Mouse (Mus musculus) brain, embryonic 18.5 days (tissue): ENCODE measurements around the gene Tfec.

Source experiments
- DNase-seq: peaks from one replicate; pipeline ENCODE4 v3.0.0-alpha.2; 2012; ENCODE audit warnings: low read depth, low spot score

Gene Tfec

DNA sequence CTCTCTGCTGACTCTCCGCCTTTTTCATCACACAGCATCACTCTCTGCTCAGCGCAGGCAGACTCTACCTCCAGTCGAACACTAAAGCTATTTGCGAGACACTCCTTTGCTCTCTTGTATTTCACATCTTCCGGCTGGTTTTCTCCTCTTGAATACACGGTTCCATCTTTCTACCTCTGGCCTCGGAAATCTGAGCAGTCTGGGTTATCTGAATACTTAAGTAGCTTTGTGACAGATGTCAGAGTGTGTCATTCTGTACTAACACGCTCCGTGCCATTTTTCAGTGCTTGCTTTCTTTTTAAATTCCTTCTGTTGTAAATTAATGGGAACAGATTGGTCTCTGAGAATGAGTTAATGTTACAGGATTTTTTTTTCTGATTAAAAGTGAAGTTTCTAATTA is 101.3 kb downstream of the Tfec start:
- DNase-seq: no peak

DNA sequence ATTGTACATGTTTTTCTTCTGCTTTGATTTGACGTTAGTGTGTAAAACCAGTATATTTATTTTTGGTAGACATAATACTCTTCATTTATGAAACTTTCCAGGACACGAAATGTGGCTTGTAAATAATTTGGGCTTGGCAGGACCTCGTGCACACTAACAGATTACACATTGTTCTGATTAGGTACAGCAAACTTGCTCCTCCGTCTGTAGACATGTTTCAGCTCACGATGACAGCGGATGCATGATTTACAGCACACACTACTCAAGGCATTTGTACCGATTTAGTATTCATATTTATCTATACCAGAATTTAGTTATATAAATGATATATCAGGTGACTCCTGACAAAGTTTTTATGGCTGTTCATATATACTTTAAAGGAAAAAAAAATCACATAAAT is 104.2 kb downstream of the Tfec start:
- no peak for DNase-seq

DNA sequence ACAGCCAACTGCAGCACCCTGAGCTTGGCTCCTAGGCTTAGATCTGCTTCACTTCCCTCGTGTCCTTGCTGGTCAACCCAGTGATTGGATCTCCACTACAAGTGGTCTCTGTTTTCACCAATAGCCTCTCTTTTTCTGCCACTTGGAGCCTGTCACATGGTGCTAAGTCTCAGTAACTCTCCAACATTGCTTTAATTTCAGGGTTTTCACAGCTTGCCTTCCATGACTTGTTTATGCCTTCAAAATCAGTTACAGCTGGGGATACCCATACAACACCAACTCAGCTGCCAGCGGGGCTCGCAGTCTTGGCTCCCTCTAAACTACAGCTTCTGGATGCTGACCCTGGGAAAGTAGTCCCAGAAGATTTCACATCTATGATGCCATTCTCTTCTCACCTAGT is 113.1 kb downstream of the Tfec start:
- no peak for DNase-seq
